Mouse (Mus musculus) midbrain, embryonic 15.5 days (tissue): ENCODE results near the gene Tdrkh. TPM values are rescaled to one million over a fixed set of nuclear protein-coding genes. Genes with fewer than 3 reads are reported as not detected.

Experiments used
- ATAC-seq: fragments of 200-750 bp; cut with Nextera tagmentation; replicated peaks from 2 replicates; pipeline ENCODE4 v1.8.0; 2017; ENCODE audit warnings: moderate TSS enrichment
- H3K27ac ChIP-seq: fragments of 300-500 bp; sonication (generic); 2 replicates; pipeline ENCODE4 v1.5.1; 2015; ENCODE audit warnings: mild to moderate bottlenecking, inconsistent platforms
- H3K27me3 ChIP-seq: fragments of 300-500 bp; sonication (generic); replicated peaks from 2 replicates; pipeline ENCODE4 v1.6.1; 2015; ENCODE audit warnings: inconsistent platforms
- H3K36me3 ChIP-seq: fragments of 300-500 bp; sonication (generic); replicated peaks from 2 replicates; pipeline ENCODE4 v1.6.1; 2015; ENCODE audit warnings: inconsistent platforms
- H3K4me1 ChIP-seq: fragments of 300-500 bp; sonication (generic); 2 replicates; pipeline ENCODE4 v1.6.1; 2015; ENCODE audit warnings: inconsistent platforms
- H3K4me2 ChIP-seq: fragments of 300-500 bp; sonication (generic); 2 replicates; pipeline ENCODE4 v1.6.1; 2015; ENCODE audit warnings: inconsistent platforms, mild to moderate bottlenecking, moderate library complexity
- H3K4me3 ChIP-seq: fragments of 300-500 bp; sonication (generic); 2 replicates; pipeline ENCODE4 v1.5.1; 2015; ENCODE audit warnings: mild to moderate bottlenecking, inconsistent platforms
- H3K9ac ChIP-seq: fragments of 300-500 bp; sonication (generic); 2 replicates; pipeline ENCODE4 v1.6.1; 2015; ENCODE audit warnings: mild to moderate bottlenecking, inconsistent platforms
- H3K9me3 ChIP-seq: fragments of 300-500 bp; sonication (generic); 2 replicates; pipeline ENCODE4 v1.6.1; 2016; ENCODE audit warnings: inconsistent platforms
- WGBS: fragments of 180-500 bp; shearing (Covaris S2); methylation state at CpG from one replicate; pipeline ENCODE4 v1.1.7; 2015; ENCODE audit warnings: mixed read lengths; 5-methylcytosine and 5-hydroxymethylcytosine counted together
- polyA plus RNA-seq: library from polyadenylated mRNA; unstranded; fragments of >200 nt; fragmentation: Nextera tagmentation; extraction: Ambion mirVana; gene quantifications from 2 replicates; pipeline ENCODE4 v1.2.1, GENCODE M21; 2015

The Tdrkh gene
- polyA plus RNA-seq, 1 experiment from 2014 or later: 53.2 TPM

GRCm38 (mm10) chr3:94434305-94434704 is 21.2 kb downstream of the Tdrkh start:
- Histone ChIP-seq H3K4me2 (no peak overlapping the region), H3K9me3 (no peaks in the 10 kb centered on the region), H3K36me3 (peaks cover 4% of the 10 kb centered on the region; the same call in 1 of the 2 replicates), H3K27ac (no peak overlapping the region), H3K9ac (no peak overlapping the region), H3K4me1 (no peaks in the 10 kb centered on the region), H3K4me3 (no peak overlapping the region), H3K27me3 (no peaks in the 10 kb centered on the region)
- no peak for ATAC-seq
- 95% methylated on average over 2 of the region's 2 CpGs for WGBS

- Histone ChIP-seq H3K36me3 (no peaks in the 10 kb centered on the region), H3K4me3 (no peak overlapping the region), H3K9me3 (no peaks in the 10 kb centered on the region), H3K27me3 (no peaks in the 10 kb centered on the region), H3K4me1 (no peaks in the 10 kb centered on the region), H3K9ac (no peak overlapping the region), H3K4me2 (no peak overlapping the region), H3K27ac (no peak overlapping the region)
- WGBS: 84% methylated on average over 9 of the region's 9 CpGs
- no peak for ATAC-seq
Observed at GRCm38 (mm10) chr3:94436420-94436819, 23.3 kb downstream of the Tdrkh start.

- Histone ChIP-seq H3K9me3 (no peaks in the 10 kb centered on the region), H3K4me2 (no peak overlapping the region), H3K4me3 (no peak overlapping the region), H3K27me3 (no peaks in the 10 kb centered on the region), H3K36me3 (peaks cover 4% of the 10 kb centered on the region; the same call in 1 of the 2 replicates), H3K4me1 (peaks cover 18% of the 10 kb centered on the region), H3K9ac (no peak overlapping the region), H3K27ac (no peak overlapping the region)
- no peak for ATAC-seq
- WGBS: 42% methylated on average over 3 of the region's 3 CpGs
Observed at GRCm38 (mm10) chr3:94441182-94441581, 28.1 kb downstream of the Tdrkh start.

- under 1% methylated on average over 39 of the region's 39 CpGs for WGBS
- no peaks in the 10 kb centered on the region for H3K9me3 ChIP-seq
- H3K4me1 ChIP-seq: peaks cover 18% of the 10 kb centered on the region
- ATAC-seq: peak; percentile 98
- H3K9ac ChIP-seq: peak within 1 kb of the TSS; percentile 92
- H3K27ac ChIP-seq: peak within 1 kb of the TSS; percentile 84
- no peaks in the 10 kb centered on the region for H3K27me3 ChIP-seq
- H3K36me3 ChIP-seq: peaks cover 22% of the 10 kb centered on the region
- peak within 1 kb of the TSS; percentile 87 for H3K4me3 ChIP-seq
- peak within 1 kb of the TSS; percentile 85 for H3K4me2 ChIP-seq
Observed at GRCm38 (mm10) chr3:94442951-94443596, 30.0 kb downstream of the Tdrkh start, which contains the start of gene Mrpl9. Gene Mrpl9 (plus strand): TSS chr3:94443318.

GRCm38 (mm10) chr3:94443597-94443964 is 30.5 kb downstream of the Tdrkh start, which contains the start of gene Oaz3:
Gene Oaz3 (minus strand): TSS chr3:94443915.
- ATAC-seq: peak; percentile 70
- 0% methylated on average over 24 of the region's 24 CpGs for WGBS

GRCm38 (mm10) chr3:94449377-94449776 is 36.3 kb downstream of the Tdrkh start:
- Histone ChIP-seq H3K4me2 (no peak overlapping the region), H3K27ac (no peak overlapping the region), H3K9ac (no peak overlapping the region), H3K27me3 (no peaks in the 10 kb centered on the region), H3K36me3 (peaks cover 28% of the 10 kb centered on the region), H3K9me3 (no peaks in the 10 kb centered on the region), H3K4me3 (no peak overlapping the region), H3K4me1 (peaks cover 6% of the 10 kb centered on the region)
- ATAC-seq: no peak
- WGBS: 94% methylated on average over 2 of the region's 2 CpGs

More at GRCm38 (mm10) chr3:94443597-94443964, 30.5 kb downstream of the Tdrkh start, which contains the start of gene Oaz3:
- Histone ChIP-seq H3K4me3 (peak within 1 kb of the TSS; percentile 87), H3K27ac (peak within 1 kb of the TSS; percentile 84), H3K27me3 (no peaks in the 10 kb centered on the region), H3K36me3 (peaks cover 26% of the 10 kb centered on the region), H3K9me3 (no peaks in the 10 kb centered on the region), H3K9ac (peak within 1 kb of the TSS; percentile 92), H3K4me1 (peaks cover 18% of the 10 kb centered on the region), H3K4me2 (peak within 1 kb of the TSS; percentile 85)

GRCm38 (mm10) chr3:94456529-94457000 is 43.5 kb downstream of the Tdrkh start:
- Histone ChIP-seq H3K27ac (peak overlapping the region; percentile 60), H3K9ac (peak overlapping the region; percentile 29; the same call in 1 of the 2 replicates), H3K9me3 (no peaks in the 10 kb centered on the region), H3K4me1 (peaks cover 5% of the 10 kb centered on the region; the same call in 1 of the 2 replicates), H3K27me3 (no peaks in the 10 kb centered on the region), H3K4me2 (peak overlapping the region; percentile 43), H3K36me3 (no peaks in the 10 kb centered on the region), H3K4me3 (peak overlapping the region; percentile 41)
- WGBS: under 1% methylated on average over 12 of the region's 12 CpGs
- peak; percentile 93 for ATAC-seq

- Histone ChIP-seq H3K27me3 (no peaks in the 10 kb centered on the region), H3K36me3 (no peaks in the 10 kb centered on the region), H3K9me3 (no peaks in the 10 kb centered on the region), H3K4me3 (no peak overlapping the region), H3K4me2 (peak overlapping the region; percentile 43), H3K4me1 (peaks cover 5% of the 10 kb centered on the region; the same call in 1 of the 2 replicates), H3K9ac (no peak overlapping the region; the same call in 1 of the 2 replicates), H3K27ac (peak overlapping the region; percentile 60)
- peak; percentile 53; the same call in 1 of the 2 replicates for ATAC-seq
- WGBS: 72% methylated on average over 3 of the region's 3 CpGs
Observed at GRCm38 (mm10) chr3:94457055-94457454, 44.0 kb downstream of the Tdrkh start.

- Histone ChIP-seq H3K36me3 (no peaks in the 10 kb centered on the region), H3K4me2 (no peak overlapping the region), H3K27me3 (no peaks in the 10 kb centered on the region), H3K4me3 (no peak overlapping the region), H3K9me3 (no peaks in the 10 kb centered on the region), H3K4me1 (peaks cover 20% of the 10 kb centered on the region), H3K27ac (no peak overlapping the region), H3K9ac (no peak overlapping the region)
- 94% methylated on average over 2 of the region's 2 CpGs for WGBS
- no peak for ATAC-seq
Observed at GRCm38 (mm10) chr3:94459834-94460233, 46.8 kb downstream of the Tdrkh start.

GRCm38 (mm10) chr3:94463926-94464578 is 51.0 kb downstream of the Tdrkh start:
- Histone ChIP-seq H3K9ac (no peak overlapping the region), H3K9me3 (no peaks in the 10 kb centered on the region), H3K4me1 (peaks cover 29% of the 10 kb centered on the region), H3K27me3 (no peaks in the 10 kb centered on the region), H3K4me3 (no peak overlapping the region), H3K4me2 (no peak overlapping the region), H3K36me3 (no peaks in the 10 kb centered on the region), H3K27ac (peak overlapping the region; percentile 87)
- WGBS: 25% methylated on average over 11 of the region's 11 CpGs
- ATAC-seq: peak; percentile 88

GRCm38 (mm10) chr3:94465632-94466430 is 52.8 kb downstream of the Tdrkh start:
- WGBS: 42% methylated on average over 13 of the region's 13 CpGs
- Histone ChIP-seq H3K4me1 (peaks cover 29% of the 10 kb centered on the region), H3K27ac (peak overlapping the region; percentile 87), H3K9me3 (no peaks in the 10 kb centered on the region), H3K9ac (0 out of 2 replicates have a peak overlapping the region, but pooled peaks have one; percentile 25), H3K4me2 (no peak overlapping the region), H3K27me3 (no peaks in the 10 kb centered on the region), H3K36me3 (no peaks in the 10 kb centered on the region), H3K4me3 (no peak overlapping the region)
- peak; percentile 66 for ATAC-seq

- Histone ChIP-seq H3K4me3 (no peak overlapping the region), H3K4me2 (no peak overlapping the region), H3K4me1 (peaks cover 40% of the 10 kb centered on the region), H3K27ac (no peak overlapping the region), H3K36me3 (no peaks in the 10 kb centered on the region), H3K27me3 (no peaks in the 10 kb centered on the region), H3K9me3 (no peaks in the 10 kb centered on the region), H3K9ac (no peak overlapping the region)
- whole genome bisulfite sequencing: 49% methylated on average over 3 of the region's 3 CpGs
- no peak for ATAC-seq
Observed at GRCm38 (mm10) chr3:94468931-94469330, 55.9 kb downstream of the Tdrkh start.
